Mouse (Mus musculus) cerebellum, adult 2 months (tissue): ENCODE measurements around the gene Ntm.

Experiments
- CTCF ChIP-seq: fragments of 200-500 bp; IDR thresholded peaks from 2 replicates; pipeline ENCODE4 v1.5.1; 2011; ENCODE audit warnings: low read depth, mild to moderate bottlenecking, control low read depth, low read length, moderate library complexity, borderline replicate concordance; ENCODE audit not compliant: insufficient read depth
- POLR2A ChIP-seq: fragments of 200-500 bp; IDR thresholded peaks from 2 replicates; pipeline ENCODE4 v1.6.1; 2011; ENCODE audit warnings: low read length, control low read depth, borderline replicate concordance; ENCODE audit not compliant: insufficient read depth

GRCm38 (mm10) chr9:29472226-29472625, 490.7 kb downstream of the Ntm start:
- no peak for TF ChIP-seq CTCF
- TF ChIP-seq POLR2A, result no peak
